Mouse (Mus musculus): ENCODE data around the gene Ubtfl1. TPM values are rescaled to one million over a fixed set of nuclear protein-coding genes. Genes with fewer than 3 reads are reported as not detected.
"Not testable (repeated sequence)": the region's sequence is repeated elsewhere in the genome, so short reads cannot be mapped to it uniquely, and the experiment has no call there.

The Ubtfl1 gene
- polyA plus RNA-seq (2012; rRNA removed) (not detected in 2 replicates), polyA plus RNA-seq (2014; fragmentation: Nextera tagmentation; extraction: Ambion mirVana) (not detected in 2 replicates)

DNA sequence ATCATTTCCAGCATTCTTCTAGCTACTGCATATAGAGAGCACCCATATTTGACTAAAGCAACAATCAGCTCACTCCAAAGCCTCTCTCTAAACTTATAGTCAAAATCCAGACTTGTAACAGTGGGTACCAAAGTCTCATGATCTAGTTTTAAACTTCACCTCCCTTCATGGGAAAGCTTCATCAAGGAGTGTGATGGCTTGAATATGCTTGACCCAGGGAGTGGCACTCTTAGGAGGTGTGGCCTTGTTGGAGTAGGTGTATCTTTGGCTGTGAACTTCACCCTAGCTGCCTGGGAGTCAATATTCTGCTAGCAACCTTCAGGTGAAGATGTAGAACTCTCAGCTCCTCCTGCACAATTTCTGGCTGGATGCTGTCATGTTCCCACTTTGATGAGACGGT is at the start of gene Ubtfl1:
Gene Ubtfl1 (plus strand): TSS at position 301 of the 400 bp plus-strand sequence.
- Histone ChIP-seq H3K27ac (replicated peaks; ENCODE audit: low read depth, low read length) (no peak within 1 kb of the TSS), H3K27me3 (ENCODE audit: control insufficient read depth, insufficient read depth, low read length) (no peaks in the 10 kb centered on the region), H3K9me3 (ENCODE audit: control insufficient read depth, low read length) (no peaks in the 10 kb centered on the region), H3K9ac (ENCODE audit: low read depth, low read length, severe bottlenecking) (no peak within 1 kb of the TSS), H3K4me3 (replicated peaks; ENCODE audit: low read length) (no peak within 1 kb of the TSS), H3K4me1 (ENCODE audit: control insufficient read depth, insufficient read depth, low read length) (no peaks in the 10 kb centered on the region), H3K4me2 (replicated peaks; ENCODE audit: low read depth, low read length, severe bottlenecking) (no peak within 1 kb of the TSS), H3K36me3 (ENCODE audit: control insufficient read depth, insufficient read depth, low read length) (no peaks in the 10 kb centered on the region)
- WGBS = 61% methylated on average over 1 of the region's 1 CpGs
- ATAC-seq (ENCODE audit: low FRiP score, low read depth) (no peak), DNase-seq (ENCODE audit: low spot score) (no peak)
- no peak for TF ChIP-seq POLR2A (IDR thresholded peaks at IDR 0.05; ENCODE audit: borderline replicate concordance, extremely low read depth, insufficient read depth, insufficient read length)

DNA sequence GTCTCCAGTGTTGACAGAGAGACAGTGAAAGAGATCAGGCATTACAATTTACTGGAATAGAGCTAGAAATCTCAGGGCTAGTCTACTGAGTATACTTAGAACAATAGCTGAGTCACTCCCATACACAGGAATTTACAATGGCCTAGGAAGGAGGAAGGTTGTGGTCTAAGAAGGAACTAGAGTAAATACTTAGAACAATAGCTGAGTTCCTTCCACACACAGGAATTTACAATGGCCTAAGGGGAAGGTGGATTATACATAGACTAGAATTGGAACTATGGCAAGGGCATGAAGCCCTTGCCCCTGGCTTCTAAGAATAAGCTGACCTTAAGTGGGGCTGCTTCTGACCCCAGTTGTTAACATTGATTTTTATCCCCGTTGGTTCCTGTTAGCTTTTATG is 31.2 kb upstream of the Ubtfl1 start:
- not testable (repeated sequence) for H3K4me3 ChIP-seq (replicated peaks; ENCODE audit: low read length); H3K27me3 ChIP-seq (ENCODE audit: control insufficient read depth, insufficient read depth, low read length); ATAC-seq (ENCODE audit: low FRiP score, low read depth); H3K27ac ChIP-seq (replicated peaks; ENCODE audit: low read depth, low read length); DNase-seq (ENCODE audit: low spot score); H3K4me1 ChIP-seq (ENCODE audit: control insufficient read depth, insufficient read depth, low read length); H3K4me2 ChIP-seq (replicated peaks; ENCODE audit: low read depth, low read length, severe bottlenecking); H3K9ac ChIP-seq (ENCODE audit: low read depth, low read length, severe bottlenecking); H3K9me3 ChIP-seq (ENCODE audit: control insufficient read depth, low read length); H3K36me3 ChIP-seq (ENCODE audit: control insufficient read depth, insufficient read depth, low read length)
- WGBS = 73% methylated on average over 1 of the region's 1 CpGs

DNA sequence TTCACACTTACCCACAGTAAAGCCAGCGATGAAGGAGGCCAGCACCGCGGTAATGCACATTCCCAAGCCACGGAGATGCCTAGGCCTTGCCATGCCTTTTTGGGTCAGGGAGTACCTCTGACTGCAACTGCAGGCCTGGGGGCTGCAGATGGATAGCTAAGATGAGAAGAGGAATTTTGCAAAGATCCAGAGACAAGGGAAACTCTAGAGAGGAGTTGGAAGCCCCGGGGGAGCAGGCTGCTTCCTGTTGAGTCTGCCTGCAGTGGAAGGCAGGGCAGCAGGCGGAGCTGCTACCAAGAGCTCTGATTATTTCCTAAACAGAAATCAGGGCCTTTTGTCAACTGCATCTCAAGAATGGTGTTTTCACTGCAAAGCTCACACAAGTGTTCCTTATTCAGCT is 18.4 kb upstream of the Ubtfl1 start:
- ATAC-seq (ENCODE audit: low FRiP score, low read depth) (no peak), DNase-seq (ENCODE audit: low spot score) (peak; percentile 9)
- WGBS = 26% methylated on average over 6 of the region's 6 CpGs
- no peaks in the 10 kb centered on the region for H3K36me3 ChIP-seq (ENCODE audit: control insufficient read depth, insufficient read depth, low read length)
- no peak overlapping the region for H3K9ac ChIP-seq (ENCODE audit: low read depth, low read length, severe bottlenecking)
- H3K27ac ChIP-seq (replicated peaks; ENCODE audit: low read depth, low read length) = no peak overlapping the region
- no peak overlapping the region for H3K4me2 ChIP-seq (replicated peaks; ENCODE audit: low read depth, low read length, severe bottlenecking)
- no peak overlapping the region for H3K4me3 ChIP-seq (replicated peaks; ENCODE audit: low read length)
- no peaks in the 10 kb centered on the region for H3K4me1 ChIP-seq (ENCODE audit: control insufficient read depth, insufficient read depth, low read length)
- no peaks in the 10 kb centered on the region for H3K9me3 ChIP-seq (ENCODE audit: control insufficient read depth, low read length)
- no peaks in the 10 kb centered on the region for H3K27me3 ChIP-seq (ENCODE audit: control insufficient read depth, insufficient read depth, low read length)
- no peak for TF ChIP-seq POLR2A (IDR thresholded peaks at IDR 0.05; ENCODE audit: borderline replicate concordance, extremely low read depth, insufficient read depth, insufficient read length)

DNA sequence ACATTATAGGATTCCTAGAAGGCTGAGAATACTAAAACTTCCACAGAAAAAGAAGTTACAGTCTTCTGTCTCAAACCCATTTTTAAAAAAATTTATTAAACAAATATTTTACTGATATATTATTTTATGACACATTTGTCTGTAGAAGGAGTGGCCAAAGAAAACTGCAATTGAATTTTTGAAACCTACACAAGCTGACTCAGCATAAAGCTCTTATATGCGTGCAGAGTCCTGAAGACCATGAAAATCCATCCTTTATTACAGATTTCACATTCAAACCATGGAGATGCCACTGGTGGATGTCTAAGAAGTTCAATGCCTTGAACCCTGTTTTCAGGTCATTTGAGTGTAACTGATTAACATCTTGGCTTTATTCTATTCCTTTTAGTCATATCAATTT is 4.6 kb upstream of the Ubtfl1 start:
- DNase-seq (ENCODE audit: low spot score) = no peak
- Histone ChIP-seq H3K4me1 (ENCODE audit: control insufficient read depth, insufficient read depth, low read length) (no peaks in the 10 kb centered on the region), H3K27me3 (ENCODE audit: control insufficient read depth, insufficient read depth, low read length) (no peaks in the 10 kb centered on the region), H3K4me3 (replicated peaks; ENCODE audit: low read length) (no peak overlapping the region), H3K27ac (replicated peaks; ENCODE audit: low read depth, low read length) (no peak overlapping the region), H3K9ac (ENCODE audit: low read depth, low read length, severe bottlenecking) (no peak overlapping the region), H3K9me3 (ENCODE audit: control insufficient read depth, low read length) (no peaks in the 10 kb centered on the region), H3K36me3 (ENCODE audit: control insufficient read depth, insufficient read depth, low read length) (no peaks in the 10 kb centered on the region), H3K4me2 (replicated peaks; ENCODE audit: low read depth, low read length, severe bottlenecking) (no peak overlapping the region)
- no peak for ATAC-seq (ENCODE audit: low FRiP score, low read depth)
- WGBS = 89% methylated on average over 1 of the region's 1 CpGs
- TF ChIP-seq POLR2A (IDR thresholded peaks at IDR 0.05; ENCODE audit: borderline replicate concordance, extremely low read depth, insufficient read depth, insufficient read length) = no peak

DNA sequence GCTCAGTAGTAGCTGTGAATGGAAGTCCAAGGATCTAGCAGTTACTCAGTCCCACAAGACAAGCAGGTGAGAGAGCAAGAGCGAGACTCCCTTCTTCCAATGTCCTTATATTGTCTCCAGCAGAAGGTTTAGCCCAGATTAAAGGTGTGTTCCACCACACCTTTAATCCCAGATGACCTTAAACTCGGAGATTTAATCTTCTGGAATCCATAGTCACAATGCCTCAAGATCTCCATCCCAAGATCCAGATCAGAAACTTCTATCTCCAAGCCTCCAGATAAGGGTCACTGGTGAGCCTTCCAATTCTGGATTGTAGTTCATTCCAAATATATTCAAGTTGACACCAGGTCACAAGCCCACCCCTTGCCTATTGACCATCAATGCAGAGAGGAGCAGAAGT is 1.3 kb upstream of the Ubtfl1 start, which contains the start of gene Naalad2:
Gene Naalad2 (minus strand): TSS at position 101 of the 400 bp plus-strand sequence.
- H3K4me1 ChIP-seq (ENCODE audit: control insufficient read depth, insufficient read depth, low read length); ATAC-seq (ENCODE audit: low FRiP score, low read depth); H3K9ac ChIP-seq (ENCODE audit: low read depth, low read length, severe bottlenecking); H3K27me3 ChIP-seq (ENCODE audit: control insufficient read depth, insufficient read depth, low read length); H3K27ac ChIP-seq (replicated peaks; ENCODE audit: low read depth, low read length); H3K4me2 ChIP-seq (replicated peaks; ENCODE audit: low read depth, low read length, severe bottlenecking); DNase-seq (ENCODE audit: low spot score); H3K4me3 ChIP-seq (replicated peaks; ENCODE audit: low read length); H3K36me3 ChIP-seq (ENCODE audit: control insufficient read depth, insufficient read depth, low read length); H3K9me3 ChIP-seq (ENCODE audit: control insufficient read depth, low read length): not testable (repeated sequence)
- 80% methylated on average over 2 of the region's 2 CpGs for WGBS

DNA sequence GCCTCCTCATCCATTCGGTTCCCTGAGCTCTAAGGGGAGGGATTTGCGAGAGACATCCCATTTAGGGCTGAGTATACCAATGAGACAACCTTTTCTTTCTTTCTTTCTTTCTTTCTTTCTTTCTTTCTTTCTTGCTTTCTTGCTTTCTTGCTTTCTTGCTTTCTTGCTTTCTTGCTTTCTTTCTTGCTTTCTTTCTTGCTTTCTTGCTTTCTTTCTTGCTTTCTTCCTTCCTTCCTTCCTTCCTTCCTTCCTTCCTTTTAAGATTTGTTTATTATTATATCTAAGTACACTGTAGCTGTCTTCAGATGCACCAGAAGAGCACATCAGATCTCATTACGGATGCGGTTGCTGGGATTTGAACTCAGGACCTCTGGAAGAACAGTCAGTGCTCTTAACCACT is 8.2 kb downstream of the Ubtfl1 start:
- not testable (repeated sequence) for H3K4me3 ChIP-seq (replicated peaks; ENCODE audit: low read length); H3K9ac ChIP-seq (ENCODE audit: low read depth, low read length, severe bottlenecking); DNase-seq (ENCODE audit: low spot score); H3K27me3 ChIP-seq (ENCODE audit: control insufficient read depth, insufficient read depth, low read length); H3K27ac ChIP-seq (replicated peaks; ENCODE audit: low read depth, low read length); H3K4me2 ChIP-seq (replicated peaks; ENCODE audit: low read depth, low read length, severe bottlenecking); H3K9me3 ChIP-seq (ENCODE audit: control insufficient read depth, low read length); ATAC-seq (ENCODE audit: low FRiP score, low read depth); H3K36me3 ChIP-seq (ENCODE audit: control insufficient read depth, insufficient read depth, low read length); H3K4me1 ChIP-seq (ENCODE audit: control insufficient read depth, insufficient read depth, low read length)
- WGBS = 92% methylated on average over 4 of the region's 4 CpGs
